ENCODE assay signal across 26 mouse cellular contexts in the genomic region with DNA sequence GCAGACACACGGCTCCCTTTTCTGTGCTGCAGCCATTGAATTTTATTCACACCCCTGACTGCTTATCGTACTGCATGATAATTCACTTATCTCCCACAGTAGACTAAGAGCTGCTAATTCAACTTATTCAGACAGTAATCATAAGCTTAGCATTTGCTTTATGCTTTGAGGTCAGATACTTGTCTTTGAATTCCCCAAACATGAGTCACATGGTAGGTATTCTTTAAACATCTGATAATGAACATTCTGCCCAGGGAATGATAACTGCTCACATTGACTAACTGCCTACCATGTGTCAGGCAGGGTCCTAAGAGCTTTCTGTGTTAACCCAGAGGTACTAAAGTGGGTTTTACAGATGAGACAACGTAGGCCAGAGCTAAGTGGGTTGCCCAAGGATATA. TPM values are rescaled to one million over a fixed set of nuclear protein-coding genes. Genes with fewer than 3 reads are reported as not detected.
DNase-seq lines count a peak whose midpoint lies in the region; ATAC-seq and TF ChIP-seq lines count a peak whose summit lies in the region.
"Had no signal": no experiment of that assay in that cellular context is flagged by ENCODE, and none has a peak within 500 bp of the region (broad histone marks: within the 10 kb centered on the region; RNA-seq: fewer than 3 reads in every experiment).

No protein-coding gene starts in this region.

- no peak overlapping the region for H3K4me3 ChIP-seq in MEL (ENCODE audit: control insufficient read depth in 1 of 2, insufficient read depth in 1 of 2, low read depth in 2 of 2, low read length in 2 of 2)
- no peak overlapping the region for H3K4me3 ChIP-seq in kidney, embryonic 16.5 days (ENCODE audit: low read length)
- H3K4me3 ChIP-seq: embryonic facial prominence, embryonic 12.5 days; embryonic facial prominence, embryonic 15.5 days; gastrocnemius, adult 2 months; hindbrain, embryonic 12.5 days; hindbrain, embryonic 15.5 days had no signal

- ATAC-seq in megakaryocyte progenitor cell, adult 5-6 weeks (replicated peaks; ENCODE audit: poor library complexity): peak; percentile 30
- ATAC-seq in kidney, embryonic 16.5 days (ENCODE audit: low FRiP score, low TSS enrichment): no peak
- ATAC-seq: forebrain, embryonic 14.5 days; forebrain, postnatal 0 days; intestine, postnatal 0 days had no signal

- TF ChIP-seq CTCF in MEL (IDR thresholded peaks at IDR 0.05 in 2 of 3, conservative IDR thresholded peaks at IDR 0.05 in 1 of 3; ENCODE audit: control insufficient read depth in 1 of 3, insufficient read depth in 1 of 3, low read depth in 2 of 3, low read length in 3 of 3, poor library complexity in 1 of 3, severe bottlenecking in 1 of 3): no peak

- H3K79me2 ChIP-seq in MEL (ENCODE audit: control insufficient read depth, insufficient read depth, low read length, poor library complexity): no peaks in the 10 kb centered on the region

- no peak for TF ChIP-seq RAD21 in MEL (IDR thresholded peaks at IDR 0.05; ENCODE audit: low read depth, low read length)

- peak overlapping the region; percentile 54 for H3K27ac ChIP-seq in MEL (ENCODE audit: control insufficient read depth, low read depth, low read length)
- H3K27ac ChIP-seq in kidney, embryonic 16.5 days (ENCODE audit: low read length): no peak overlapping the region
- H3K27ac ChIP-seq: embryonic facial prominence, embryonic 12.5 days; embryonic facial prominence, embryonic 15.5 days; gastrocnemius, adult 2 months; hindbrain, embryonic 12.5 days; hindbrain, embryonic 15.5 days had no signal

- H3K9me3 ChIP-seq in MEL (replicated peaks; ENCODE audit: insufficient read depth, low read length): no peaks in the 10 kb centered on the region
- no peaks in the 10 kb centered on the region for H3K9me3 ChIP-seq in kidney, embryonic 16.5 days (ENCODE audit: low read length)
- H3K9me3 ChIP-seq: embryonic facial prominence, embryonic 12.5 days; embryonic facial prominence, embryonic 15.5 days; hindbrain, embryonic 12.5 days; hindbrain, embryonic 15.5 days had no signal

- intact Hi-C loops in left cerebral cortex, postnatal 36 days (cut with DNase I): no loop called here

- peaks cover 10 to 12% of the 10 kb centered on the region in 2 experiments; a peak in 3 of 4 replicates for H3K4me1 ChIP-seq in MEL (ENCODE audit: control insufficient read depth in 1 of 2, insufficient read depth in 2 of 2, low read length in 2 of 2)
- H3K4me1 ChIP-seq in kidney, embryonic 16.5 days (ENCODE audit: insufficient read depth, low read length): peaks cover under 1% of the 10 kb centered on the region; the same call in 1 of the 2 replicates
- H3K4me1 ChIP-seq: embryonic facial prominence, embryonic 12.5 days; embryonic facial prominence, embryonic 15.5 days; hindbrain, embryonic 15.5 days had no signal

- no peaks in the 10 kb centered on the region for H3K27me3 ChIP-seq in MEL (ENCODE audit: control insufficient read depth in 1 of 2, insufficient read depth in 2 of 2, low read length in 2 of 2)
- H3K27me3 ChIP-seq in kidney, embryonic 16.5 days (ENCODE audit: insufficient read depth, low read length): no peaks in the 10 kb centered on the region
- H3K27me3 ChIP-seq: CH12.LX; embryonic facial prominence, embryonic 12.5 days; embryonic facial prominence, embryonic 15.5 days; hindbrain, embryonic 12.5 days; hindbrain, embryonic 15.5 days had no signal

- no peak overlapping the region for H3K4me2 ChIP-seq in kidney, embryonic 16.5 days (replicated peaks; ENCODE audit: low read depth, low read length)
- H3K4me2 ChIP-seq: embryonic facial prominence, embryonic 12.5 days; embryonic facial prominence, embryonic 15.5 days; heart, embryonic 11.5 days; hindbrain, embryonic 12.5 days; hindbrain, embryonic 15.5 days had no signal

- no peak overlapping the region for H3K9ac ChIP-seq in MEL (ENCODE audit: control insufficient read depth, low read depth, low read length, poor library complexity, severe bottlenecking)
- H3K9ac ChIP-seq in kidney, embryonic 16.5 days (replicated peaks; ENCODE audit: low read length): no peak overlapping the region
- H3K9ac ChIP-seq: embryonic facial prominence, embryonic 12.5 days; embryonic facial prominence, embryonic 15.5 days; forebrain, postnatal 0 days; hindbrain, embryonic 12.5 days; hindbrain, embryonic 15.5 days had no signal

- TF ChIP-seq POLR2A in MEL (IDR thresholded peaks at IDR 0.05; ENCODE audit: control insufficient read depth in 1 of 2, insufficient read depth in 1 of 2, low read depth in 1 of 2, low read length in 2 of 2, poor library complexity in 1 of 2): no peak

- peaks cover 6 to 22% of the 10 kb centered on the region in 2 experiments for H3K36me3 ChIP-seq in MEL (ENCODE audit: control insufficient read depth in 1 of 2, insufficient read depth in 2 of 2, low read length in 2 of 2)
- H3K36me3 ChIP-seq in kidney, embryonic 16.5 days (ENCODE audit: insufficient read depth, low read length): peaks cover 48% of the 10 kb centered on the region

- peak in 1 of 2 experiments; percentile 52; a peak in 2 of 4 replicates for TF ChIP-seq EP300 in MEL (IDR thresholded peaks at IDR 0.05; ENCODE audit: low read depth in 1 of 2, low read length in 2 of 2)

- 76% methylated on average over 3 of the region's 3 CpGs for WGBS in kidney, embryonic 16.5 days

- DNase-seq in 416B (ENCODE audit: low read depth): peak; percentile 9
- DNase-seq in MEL (ENCODE audit: low read depth, low spot score): peak; percentile 56
- DNase-seq in adrenal gland, postnatal 10 days: no peak
- DNase-seq in left cerebral cortex, postnatal 36 days (ENCODE audit: low spot score in 2 of 2): no peak
- DNase-seq: adrenal gland, postnatal 14 days; B cell, adult 2 months; cerebellum, adult 11 months; cerebellum, adult 2 months; cerebellum, adult 9-11 months; cerebellum, postnatal 25 days; forebrain, postnatal 0 days; gastrocnemius, adult 2 months; gastrocnemius, postnatal 14 days; heart, adult 11 months had no signal

TF ChIP-seq in MEL, 35 proteins besides CTCF, POLR2A, EP300 and RAD21 (continues in another document):
- TF ChIP-seq TCF12 (IDR thresholded peaks at IDR 0.05; ENCODE audit: low read depth, low read length): no peak
- no peak for TF ChIP-seq HCFC1 (IDR thresholded peaks at IDR 0.05; ENCODE audit: low read depth, low read length)
- no peak for TF ChIP-seq CHD2 (IDR thresholded peaks at IDR 0.05; ENCODE audit: low read length)
- 0 out of 2 replicates have a peak, but pooled peaks have one; percentile 40 for TF ChIP-seq SIN3A (IDR thresholded peaks at IDR 0.05; ENCODE audit: low read length)
- TF ChIP-seq USF2 (IDR thresholded peaks at IDR 0.05; ENCODE audit: borderline replicate concordance in 1 of 2, insufficient read depth in 1 of 2, low read depth in 1 of 2, low read length in 2 of 2): no peak
- TF ChIP-seq MYC (IDR thresholded peaks at IDR 0.05; ENCODE audit: low read depth, low read length): peak; percentile 66; the same call in 1 of the 2 replicates
- no peak for TF ChIP-seq UBTF (IDR thresholded peaks at IDR 0.05; ENCODE audit: borderline replicate concordance, insufficient read depth, low read depth, low read length)
- no peak for TF ChIP-seq JUND (IDR thresholded peaks at IDR 0.05; ENCODE audit: low read depth, low read length)
- no peak for TF ChIP-seq ZKSCAN1 (IDR thresholded peaks at IDR 0.05; ENCODE audit: low read depth, low read length)
- no peak; the same call in 1 of the 2 replicates for TF ChIP-seq ZMIZ1 (IDR thresholded peaks at IDR 0.05; ENCODE audit: low read depth, low read length)
- no peak for TF ChIP-seq MAX (IDR thresholded peaks at IDR 0.05; ENCODE audit: low read length)
- peak; percentile 70 for TF ChIP-seq MXI1 (IDR thresholded peaks at IDR 0.05; ENCODE audit: low read depth, low read length)
- TF ChIP-seq POLR2AphosphoS2 (IDR thresholded peaks at IDR 0.05; ENCODE audit: low read length): peak; percentile 31; the same call in 1 of the 2 replicates
- peak; percentile 80 for TF ChIP-seq GATA1 (IDR thresholded peaks at IDR 0.05; ENCODE audit: low read depth, low read length)
- peak; percentile 56; the same call in 1 of the 2 replicates for TF ChIP-seq ETS1 (IDR thresholded peaks at IDR 0.05; ENCODE audit: low read depth, low read length)
- TF ChIP-seq RCOR1 (IDR thresholded peaks at IDR 0.05; ENCODE audit: low read depth, low read length): 0 out of 2 replicates have a peak, but pooled peaks have one; percentile 10
- no peak for TF ChIP-seq NELFE (IDR thresholded peaks at IDR 0.05; ENCODE audit: low read depth, low read length)
- peak; percentile 80 for TF ChIP-seq USF1 (IDR thresholded peaks at IDR 0.05; ENCODE audit: low read depth, low read length)
- TF ChIP-seq TAL1 (IDR thresholded peaks at IDR 0.05; ENCODE audit: low read length): no peak

RNA-seq across cellular contexts. Expression of gene Lig3, which starts 25.7 kb away (rescaled TPM):
- 48.5 and 54.0 TPM in 2 replicates for total RNA-seq in MEL (2012; rRNA removed)
- 10 to 100 TPM in 1 of 2 experiments, not detected in 1; 89.2 TPM for polyA plus RNA-seq in MEL (2012; ENCODE audit: insufficient read depth in 1 of 2, insufficient read length in 2 of 2, low read depth in 1 of 2, low replicate concordance in 2 of 2, missing spikeins in 1 of 2)
- 31.3 and 39.5 TPM in 2 replicates for total RNA-seq in megakaryocyte progenitor cell, adult 5-6 weeks (2015)
- total RNA-seq in megakaryocyte progenitor cell, adult 5-6 weeks (2017): 37.6 and 67.4 TPM in 2 replicates
- total RNA-seq in adrenal gland, postnatal 10 days (2021): 10 to 100 TPM; 19.8 to 22.1 TPM
- polyA plus RNA-seq in kidney, embryonic 16.5 days (2015; fragmentation: Nextera tagmentation; extraction: Ambion mirVana): 33.2 and 35.4 TPM in 2 replicates
- total RNA-seq in left cerebral cortex, postnatal 36 days (2021): 10 to 100 TPM; 18.6 to 24.9 TPM

RNA-seq across cellular contexts. Expression of gene Zfp830, which starts 42.5 kb away (rescaled TPM):
- total RNA-seq in MEL (2012; rRNA removed): 40.7 and 51.4 TPM in 2 replicates
- 10 to 100 TPM in 1 of 2 experiments, not detected in 1; 43.4 TPM for polyA plus RNA-seq in MEL (2012; ENCODE audit: insufficient read depth in 1 of 2, insufficient read length in 2 of 2, low read depth in 1 of 2, low replicate concordance in 2 of 2, missing spikeins in 1 of 2)
- 20.1 and 20.8 TPM in 2 replicates for total RNA-seq in megakaryocyte progenitor cell, adult 5-6 weeks (2015)
- 46.3 and 54.1 TPM in 2 replicates for total RNA-seq in megakaryocyte progenitor cell, adult 5-6 weeks (2017)
- 10 to 100 TPM; 17.7 to 20.8 TPM for total RNA-seq in adrenal gland, postnatal 10 days (2021)
- polyA plus RNA-seq in kidney, embryonic 16.5 days (2015; fragmentation: Nextera tagmentation; extraction: Ambion mirVana): 42.6 and 43.9 TPM in 2 replicates
- total RNA-seq in left cerebral cortex, postnatal 36 days (2021): 10 to 100 TPM; 15.4 to 15.8 TPM

RNA-seq across cellular contexts. Expression of gene Cct6b, which starts 42.5 kb away (rescaled TPM):
- total RNA-seq in MEL (2012; rRNA removed): 0.31 and 0.33 TPM in 2 replicates
- polyA plus RNA-seq in MEL (2012; ENCODE audit: insufficient read depth in 1 of 2, insufficient read length in 2 of 2, low read depth in 1 of 2, low replicate concordance in 2 of 2, missing spikeins in 1 of 2): under 1 TPM in 1 of 2 experiments, not detected in 1; 0.21 TPM
- total RNA-seq in megakaryocyte progenitor cell, adult 5-6 weeks (2015): 0.30 and 0.32 TPM in 2 replicates
- 0.08 and 0.37 TPM in 2 replicates for total RNA-seq in megakaryocyte progenitor cell, adult 5-6 weeks (2017)
- under 1 TPM; 0.58 to 0.60 TPM for total RNA-seq in adrenal gland, postnatal 10 days (2021)
- polyA plus RNA-seq in kidney, embryonic 16.5 days (2015; fragmentation: Nextera tagmentation; extraction: Ambion mirVana): 0.31 and 0.32 TPM in 2 replicates
- total RNA-seq in left cerebral cortex, postnatal 36 days (2021): under 1 TPM; 0.27 to 0.35 TPM
- total RNA-seq: common myeloid progenitor, adult 5-6 weeks; forebrain, postnatal 0 days; hematopoietic stem cell, adult 5-6 weeks had no signal

Comparison
In these comparisons a context has a peak if more than half of its experiments do, and no peak if none do; other contexts are left out.
1. DNase-seq: peak in 416B (single experiment) and MEL (single experiment); none in adrenal gland, postnatal 10 days (single experiment) and left cerebral cortex, postnatal 36 days (0 of 2).